Mouse (Mus musculus) regulatory T cell (primary cell): ENCODE measurements at regions not wholly inside any gene's neighbourhood (a gene's known extent, or its start where the extent isn't known, plus 50 kb on each side); places are given as distances from the start of the nearest gene placed in this dataset.
"Not testable (repeated sequence)": the region's sequence is repeated elsewhere in the genome, so short reads cannot be mapped to it uniquely, and the experiment has no call there.

Experiments used
- in situ Hi-C: fragments of 300-600 bp; cut with MboI, MseI; formaldehyde crosslinking; loops from one replicate; pipeline ENCODE4 v1.15.1; 2025; ENCODE audit warnings: high pct_unique_total_duplicates

DNA sequence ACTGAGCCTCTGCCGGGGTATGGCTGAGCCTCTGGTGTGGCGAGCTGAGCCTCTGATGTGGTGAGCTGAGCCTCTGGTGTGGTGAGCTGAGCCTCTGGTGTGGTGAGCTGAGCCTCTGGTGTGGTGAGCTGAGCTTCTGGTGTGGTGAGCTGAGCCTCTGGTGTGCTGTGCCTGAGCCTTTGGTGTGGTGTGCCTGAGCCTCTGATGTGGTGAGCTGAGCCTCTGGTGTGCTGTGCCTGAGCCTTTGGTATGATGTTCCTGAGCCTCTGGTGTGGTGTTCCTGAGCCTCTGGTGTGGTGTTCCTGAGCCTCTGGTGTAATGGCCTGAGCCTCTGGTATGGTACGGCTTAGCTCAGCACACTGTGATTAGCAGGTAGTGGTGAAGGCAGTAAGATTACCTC is 346.2 kb upstream of the Cdh4 start:
- in situ Hi-C loops = loop anchor here (10.0 kb wide), 1 partner anchor 1389 kb away; no protein-coding TSS in a partner anchor

DNA sequence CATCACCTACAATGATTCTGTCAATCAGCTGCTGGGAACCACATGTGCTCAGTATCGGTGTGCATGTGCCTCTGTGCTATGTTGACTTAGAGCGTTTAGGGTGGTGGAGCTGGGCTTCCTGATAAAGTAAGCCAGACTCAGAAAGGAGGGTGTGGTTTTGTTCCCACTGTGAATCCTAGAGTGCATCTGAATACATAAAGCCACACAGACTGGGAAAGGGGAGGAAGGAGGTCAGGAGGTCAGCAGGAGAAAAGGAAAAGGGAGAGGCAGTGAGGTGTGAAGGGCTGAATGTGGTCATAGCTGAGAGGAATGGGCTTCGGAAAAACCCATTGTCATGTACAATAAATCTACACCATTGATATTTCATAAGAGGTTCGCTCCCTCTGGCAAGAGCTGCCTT is 345.4 kb upstream of the Cdh4 start:
- in situ Hi-C loops = loop anchor here (10.0 kb wide), 1 partner anchor 1388 kb away; no protein-coding TSS in a partner anchor

DNA sequence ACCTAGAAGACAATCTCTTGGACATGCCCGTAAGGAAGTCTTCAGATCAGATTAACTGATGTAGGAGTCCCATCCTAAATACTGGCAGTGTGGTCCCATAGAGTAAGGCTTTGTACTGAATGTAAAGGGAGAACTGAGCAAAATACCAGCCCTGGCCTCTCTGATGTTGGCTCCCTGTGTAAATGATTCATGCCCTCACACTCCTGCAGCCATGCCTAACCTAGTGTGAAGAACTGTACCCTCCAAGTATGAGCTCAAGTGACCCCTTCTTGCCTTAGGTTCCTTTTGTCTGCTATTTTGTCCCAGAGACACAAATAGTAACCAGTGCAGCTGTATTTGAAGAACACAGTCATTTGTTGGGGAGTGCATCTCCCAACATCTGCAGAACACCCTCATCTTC is 342.4 kb upstream of the Cdh4 start:
- in situ Hi-C loops = loop anchor here (10.0 kb wide), 1 partner anchor 1385 kb away; no protein-coding TSS in a partner anchor

DNA sequence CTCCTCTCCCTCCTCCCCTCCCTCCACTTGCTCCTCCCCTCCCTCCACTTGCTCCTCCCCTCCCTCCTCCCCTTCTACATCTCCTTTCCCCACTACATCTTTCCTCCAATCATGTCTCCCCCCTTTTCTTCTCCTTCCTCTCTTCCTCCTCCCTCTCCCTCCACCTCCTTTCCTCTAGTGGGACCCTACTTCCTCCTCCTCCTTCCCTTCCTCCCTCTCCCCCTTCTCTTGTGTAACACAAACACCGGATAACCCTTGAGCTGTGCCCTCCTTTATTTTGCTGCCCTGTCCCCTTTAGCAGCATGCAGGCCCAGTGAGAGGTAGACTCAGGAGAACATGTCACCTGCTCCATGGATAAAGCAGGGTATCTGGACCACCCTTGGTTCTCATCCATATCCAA is 339.1 kb upstream of the Cdh4 start:
- in situ Hi-C loops = no loop called here

DNA sequence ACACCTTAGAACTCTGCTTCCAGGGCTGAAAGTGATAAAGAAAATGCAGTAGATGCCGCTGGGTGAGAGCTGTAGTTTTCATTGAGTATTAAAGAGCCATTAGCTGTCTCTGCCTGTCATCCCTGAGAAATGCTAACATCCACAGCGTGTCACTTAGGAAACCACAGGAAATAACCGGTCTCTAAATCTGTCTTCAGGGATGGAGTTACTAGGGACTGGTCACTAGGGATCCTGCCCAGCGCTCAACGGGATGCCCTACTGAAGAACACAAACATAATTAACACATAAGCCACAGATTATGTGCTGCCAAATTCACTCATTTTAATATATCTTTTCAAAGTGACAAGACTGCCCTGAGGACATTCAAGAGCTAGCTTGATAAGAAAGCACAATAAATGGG is 329.3 kb upstream of the Cdh4 start:
- in situ Hi-C loops = no loop called here

DNA sequence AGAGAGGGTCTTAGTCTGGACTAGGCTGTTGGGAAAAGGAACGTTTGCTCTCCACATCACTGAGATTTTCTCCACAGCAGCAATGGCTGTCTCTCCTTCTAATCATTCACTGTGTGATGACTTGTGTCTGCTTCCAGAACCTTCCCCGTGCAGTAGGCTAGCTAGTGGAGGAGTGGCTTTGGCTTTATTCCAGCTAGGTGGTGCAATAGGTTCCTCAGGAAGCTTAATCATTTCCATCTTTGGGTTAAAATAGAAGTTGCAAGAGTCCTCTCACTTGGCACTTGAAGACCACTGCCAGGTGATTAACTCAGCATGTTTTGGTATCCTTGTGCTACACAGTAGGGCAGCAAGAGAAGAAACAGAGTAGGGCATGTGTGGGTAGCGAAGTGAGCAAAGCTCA is 314.2 kb upstream of the Cdh4 start:
- in situ Hi-C loops = no loop called here

DNA sequence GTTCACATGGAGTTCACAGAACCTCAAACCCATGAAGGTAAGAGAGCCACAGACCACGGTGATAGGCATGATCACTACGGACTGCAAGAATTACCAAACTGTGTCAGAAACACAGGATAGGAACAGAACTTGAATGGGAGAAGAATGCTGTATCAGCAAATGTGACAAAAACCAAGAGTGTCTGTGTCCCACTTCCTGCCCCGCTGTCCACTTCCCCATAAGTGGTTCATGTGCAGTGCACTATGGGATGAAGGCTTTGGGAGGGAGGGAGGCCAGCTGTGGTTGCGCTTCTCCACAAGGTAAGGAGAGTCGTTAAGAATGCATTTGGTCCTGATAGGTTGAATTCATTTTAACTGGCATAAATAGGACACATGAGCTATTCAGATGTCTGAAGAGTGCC is 313.8 kb upstream of the Cdh4 start:
- in situ Hi-C loops = no loop called here

DNA sequence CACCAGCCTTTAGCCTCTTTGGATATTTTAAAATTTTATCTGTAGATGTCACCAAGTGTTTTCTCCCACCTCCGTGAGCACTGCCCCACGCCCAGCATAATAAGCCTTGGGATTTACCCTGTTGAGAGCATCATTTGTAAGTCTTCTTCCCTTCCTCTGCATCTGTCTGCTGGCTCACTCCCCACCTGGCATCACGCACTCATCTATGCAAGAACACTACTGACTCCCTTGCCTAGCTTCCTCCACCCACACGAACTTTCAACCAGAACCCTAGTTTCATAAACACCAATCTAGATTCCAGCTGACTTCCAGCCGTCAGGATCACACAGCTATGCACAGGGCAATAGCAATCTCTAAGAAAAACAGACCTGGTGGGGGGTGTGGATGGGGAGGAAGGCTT is 311.2 kb upstream of the Cdh4 start:
- in situ Hi-C loops = no loop called here

DNA sequence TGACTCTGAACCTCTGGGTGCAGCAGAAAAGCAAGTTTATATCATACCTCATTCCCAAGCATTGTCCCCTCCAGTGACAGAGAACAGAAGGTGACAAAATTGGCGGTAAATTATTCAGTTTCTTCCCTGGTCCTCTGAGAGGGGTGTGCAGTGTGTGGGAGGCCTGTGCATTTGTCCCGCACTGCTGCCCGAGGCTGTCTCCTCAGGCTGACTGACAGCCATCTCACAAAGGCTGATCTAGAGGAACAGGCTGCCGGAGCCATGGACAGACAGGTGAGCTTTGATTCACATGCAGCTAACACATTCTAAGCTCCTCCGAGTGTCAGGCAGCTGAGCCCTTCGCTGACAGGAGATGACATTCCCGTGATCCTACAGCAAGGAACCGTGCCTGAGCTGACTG is 299.9 kb upstream of the Cdh4 start:
- in situ Hi-C loops = no loop called here

DNA sequence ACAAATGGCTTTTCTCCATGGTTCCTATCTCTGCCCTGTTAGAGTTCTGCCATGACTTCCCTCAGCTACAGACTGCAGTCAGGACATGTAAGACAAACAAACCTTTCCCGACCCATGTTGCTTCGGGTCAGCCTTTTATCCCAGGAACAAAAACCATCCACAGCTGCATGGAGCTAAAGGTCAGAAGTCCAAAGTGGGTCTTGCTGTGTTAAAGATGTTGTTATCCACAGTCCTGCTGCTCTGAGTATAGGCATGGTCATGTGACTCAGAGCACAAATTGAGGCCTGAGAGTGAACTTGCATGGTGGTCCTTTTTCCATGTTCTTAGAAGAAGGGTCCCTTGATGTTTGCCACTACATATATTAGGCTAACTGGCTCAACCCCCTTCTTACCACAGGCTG is 296.5 kb upstream of the Cdh4 start:
- in situ Hi-C loops = no loop called here

DNA sequence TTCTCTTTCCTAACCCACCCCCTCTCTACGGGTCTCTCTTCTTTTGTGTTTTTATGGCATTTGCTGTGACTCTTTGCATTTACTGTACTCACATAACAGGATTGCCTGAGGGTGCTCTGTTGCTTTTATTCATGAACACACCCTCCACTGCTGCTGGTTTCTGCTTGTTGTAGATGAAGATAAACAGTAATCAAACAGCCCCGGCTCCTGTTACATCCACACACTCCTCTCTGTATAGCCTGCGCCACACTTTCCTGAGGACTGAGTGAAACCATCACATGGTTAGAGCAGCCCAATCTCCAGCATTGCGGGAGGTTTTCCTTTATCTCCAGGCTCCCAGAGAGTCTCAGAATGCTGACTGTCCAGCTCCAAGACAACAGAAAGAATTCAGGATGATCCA is 296.0 kb upstream of the Cdh4 start:
- in situ Hi-C loops = no loop called here

DNA sequence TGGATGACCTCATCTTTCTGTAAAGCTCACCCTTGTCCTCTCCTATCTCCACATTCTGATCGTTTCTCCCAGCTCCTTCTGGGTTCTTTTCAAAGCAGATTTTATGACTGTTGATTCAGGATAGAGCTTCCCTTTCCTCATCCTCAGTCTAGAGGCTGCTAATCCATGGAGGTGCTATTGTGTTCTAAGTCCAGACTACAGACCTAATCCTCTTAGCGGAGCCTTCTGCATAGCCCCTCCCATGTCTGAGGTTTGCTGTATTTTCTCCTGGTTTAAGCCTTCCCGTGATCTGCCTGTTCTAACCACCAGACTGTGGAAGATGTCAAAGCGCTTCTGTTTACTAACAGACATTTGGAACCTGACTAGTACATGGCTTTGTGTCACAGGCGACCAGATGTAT is 294.0 kb upstream of the Cdh4 start:
- in situ Hi-C loops = no loop called here

DNA sequence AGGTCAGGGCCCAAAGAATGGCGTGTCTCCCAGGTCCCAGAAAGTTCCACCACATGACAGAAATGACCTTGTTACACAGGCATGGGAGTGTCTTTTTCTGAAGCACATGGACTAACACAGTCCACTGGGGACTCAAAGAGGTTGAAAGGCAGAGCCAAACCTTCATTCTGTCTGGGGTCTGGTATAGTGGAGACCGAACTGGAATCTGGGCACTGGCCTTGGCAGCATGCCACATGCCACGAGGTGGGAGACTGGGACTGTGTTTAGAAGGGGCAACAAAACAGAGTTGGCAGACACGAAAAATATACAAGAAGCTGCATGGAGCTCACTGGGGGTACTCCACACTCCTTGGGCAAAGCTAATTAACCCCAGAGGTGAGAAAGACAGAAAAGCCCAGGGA is 293.6 kb upstream of the Cdh4 start:
- in situ Hi-C loops = no loop called here

DNA sequence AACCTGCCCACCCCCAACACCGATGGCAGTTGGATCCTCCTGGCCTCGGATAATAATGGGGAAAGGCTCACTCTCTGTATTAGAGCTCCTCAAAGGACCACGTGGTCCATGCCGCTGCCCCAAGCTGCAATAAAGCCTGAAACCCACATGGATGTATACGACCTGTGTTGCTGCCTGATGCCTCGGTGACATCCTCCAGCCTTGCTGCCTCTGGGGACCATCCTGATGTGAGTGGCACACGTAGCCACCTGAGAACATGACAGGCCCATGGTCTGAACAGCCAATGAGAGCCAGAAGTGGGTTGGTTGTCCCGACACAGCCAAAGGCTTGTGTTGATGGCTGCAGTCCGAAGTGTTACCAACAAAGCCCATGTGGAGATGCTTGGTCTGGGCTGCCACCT is 283.4 kb upstream of the Cdh4 start:
- in situ Hi-C loops = no loop called here

DNA sequence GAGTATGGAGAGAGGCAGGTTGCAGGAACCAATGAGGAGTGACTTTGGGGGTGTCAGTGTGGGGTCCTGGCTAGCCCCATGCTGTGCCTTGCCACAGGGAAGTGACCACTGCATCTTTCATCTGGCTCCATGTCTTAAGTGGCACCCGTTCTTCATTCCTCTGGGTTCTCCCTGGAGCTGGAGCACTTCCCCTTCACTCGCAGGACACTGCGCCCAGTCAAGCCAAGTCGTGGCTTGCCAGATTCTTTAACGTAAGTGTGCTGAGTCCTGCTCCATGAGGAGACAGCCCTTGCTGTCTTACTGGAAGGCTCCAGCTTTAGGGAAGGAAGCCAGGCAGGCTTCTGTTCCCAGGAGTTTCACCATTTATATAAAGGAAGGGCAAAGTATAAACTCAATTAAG is 279.1 kb upstream of the Cdh4 start:
- in situ Hi-C loops = no loop called here

DNA sequence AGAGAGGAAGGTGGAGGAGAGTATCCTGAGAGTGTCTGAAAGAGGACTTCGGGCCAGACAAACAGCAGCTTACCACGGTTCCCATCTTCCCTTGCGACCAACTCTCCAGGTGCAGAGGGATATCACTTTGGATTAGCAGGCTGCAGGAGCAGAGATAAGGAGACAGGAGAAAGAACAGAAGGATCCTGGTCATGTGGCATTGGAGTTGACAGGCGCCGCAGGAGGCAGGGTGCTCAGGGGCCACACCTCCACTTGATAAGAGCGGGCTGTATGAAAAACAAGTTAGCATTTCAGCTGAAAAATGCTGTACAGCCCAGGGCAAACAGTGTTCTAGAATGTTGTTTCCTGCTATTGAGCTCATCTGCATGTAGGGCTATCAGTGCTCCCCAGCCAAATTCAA is 272.1 kb upstream of the Cdh4 start:
- in situ Hi-C loops = no loop called here

DNA sequence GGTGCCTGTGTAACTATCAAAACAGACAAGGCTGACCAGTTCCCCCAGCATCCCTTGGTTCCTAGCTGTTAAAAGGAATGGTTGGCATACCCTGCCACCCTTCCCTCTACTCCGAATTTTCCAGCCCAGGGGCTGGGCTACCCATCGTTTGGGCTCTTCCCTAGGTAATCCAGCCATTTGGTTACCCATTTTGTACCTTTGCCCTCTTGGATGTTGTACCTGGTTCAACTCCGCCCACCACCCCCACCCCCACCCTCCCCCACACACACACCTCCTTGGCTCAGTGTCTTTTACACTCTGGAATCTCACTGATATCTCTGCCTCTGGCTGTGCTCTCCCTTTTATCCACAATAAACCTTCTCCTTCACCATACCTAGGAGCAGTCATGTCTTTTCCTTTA is 271.6 kb upstream of the Cdh4 start:
- in situ Hi-C loops = no loop called here

DNA sequence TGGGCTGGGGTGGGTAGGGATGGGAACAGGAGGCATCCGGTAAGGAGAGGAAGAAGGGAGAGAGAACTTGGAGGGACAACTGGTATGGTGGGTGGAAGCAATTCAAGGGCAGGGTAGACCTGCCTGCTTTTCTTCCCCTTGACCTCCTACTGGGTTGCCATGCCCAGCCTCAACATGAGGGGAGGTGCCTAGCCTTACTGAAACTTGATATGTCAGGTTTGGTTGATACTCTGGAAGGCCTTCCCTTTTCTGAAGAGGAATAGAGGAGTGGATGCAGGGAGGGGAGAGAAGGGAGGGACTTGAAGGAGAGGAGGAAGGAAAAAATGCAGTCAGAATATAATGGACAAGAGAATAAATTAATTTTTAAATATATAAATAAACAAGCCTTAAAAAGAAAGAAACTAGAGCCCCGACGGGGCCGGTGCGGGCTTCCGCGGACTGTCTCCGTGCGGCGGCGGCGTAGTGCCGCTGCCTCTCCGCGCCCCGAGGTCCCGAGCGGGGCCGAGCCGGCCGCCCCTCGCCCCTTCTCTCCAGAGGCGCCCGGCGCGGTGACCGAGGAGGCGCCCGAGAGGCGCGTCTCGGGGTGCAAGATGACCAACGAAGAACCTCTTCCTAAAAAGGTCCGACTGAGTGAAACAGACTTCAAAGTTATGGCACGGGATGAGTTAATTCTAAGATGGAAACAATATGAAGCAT is 265.2 kb upstream of the Cdh4 start:
- in situ Hi-C loops = not testable (repeated sequence)

DNA sequence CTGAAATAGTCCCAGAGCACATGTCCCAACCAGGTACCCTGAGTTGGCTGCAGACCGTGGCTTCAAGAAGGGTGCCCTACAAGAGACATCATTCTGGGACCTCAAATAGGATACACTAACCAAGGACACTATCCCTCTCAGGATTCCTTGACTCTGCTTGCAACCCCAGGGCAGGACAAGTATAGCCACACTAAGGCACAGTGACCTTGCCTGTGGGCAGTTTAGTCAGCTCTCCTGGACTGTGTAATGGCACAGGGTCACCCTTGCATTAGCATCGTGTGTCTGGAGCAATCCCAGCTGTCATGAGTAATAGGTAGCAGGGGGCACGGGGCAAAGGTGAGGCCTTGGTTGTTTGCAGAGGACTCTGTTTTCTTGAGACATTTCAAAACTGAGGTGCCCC is 260.9 kb upstream of the Cdh4 start:
- in situ Hi-C loops = no loop called here

DNA sequence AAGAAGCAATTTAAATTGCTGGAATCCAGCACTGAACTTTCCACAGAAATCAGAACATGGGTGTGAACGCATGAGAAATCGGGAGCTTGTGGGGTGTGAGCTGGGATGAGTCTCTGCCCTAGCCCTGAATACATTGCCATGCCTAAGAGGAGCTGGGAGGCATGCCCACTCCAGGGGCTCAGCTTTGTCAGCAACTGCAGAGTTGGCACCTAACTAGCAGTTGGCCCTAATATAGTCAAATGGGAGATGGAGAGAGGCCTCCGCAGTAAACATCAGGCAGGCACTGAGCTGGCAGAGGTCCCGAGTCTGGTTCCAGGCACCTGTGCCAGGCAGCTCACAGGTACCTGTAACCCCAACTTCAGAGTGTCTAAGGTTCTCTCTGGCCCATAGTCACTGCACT is 260.1 kb upstream of the Cdh4 start:
- in situ Hi-C loops = no loop called here

DNA sequence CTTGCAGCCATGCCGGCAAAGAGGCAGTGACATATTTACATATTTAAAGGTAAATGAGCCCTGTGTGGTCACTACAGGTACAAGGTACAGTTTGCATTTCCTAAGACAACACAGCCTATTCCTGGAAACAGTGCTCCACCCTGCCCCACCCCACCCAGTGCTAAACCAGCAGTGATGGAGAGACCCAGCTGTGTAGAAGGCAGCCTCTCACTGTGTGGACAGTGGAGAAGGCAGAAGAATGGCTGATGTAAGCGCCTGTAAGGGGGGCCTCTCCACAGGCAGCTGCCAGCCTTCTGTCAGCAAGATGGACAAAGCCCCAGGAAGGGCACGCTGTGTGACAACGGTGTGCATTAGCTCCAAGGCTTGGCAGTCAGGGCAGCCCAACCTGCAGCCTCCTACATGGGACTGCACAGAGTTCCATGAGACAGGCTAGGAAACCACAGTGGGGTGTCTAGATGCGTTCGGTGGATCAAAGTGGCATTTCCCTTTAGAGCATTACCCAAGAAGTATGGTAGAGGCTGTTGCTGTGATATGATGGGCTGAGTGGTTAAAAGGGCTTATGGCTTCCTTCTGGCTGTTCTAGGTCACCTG is 249.2 kb upstream of the Cdh4 start:
- in situ Hi-C loops = no loop called here

DNA sequence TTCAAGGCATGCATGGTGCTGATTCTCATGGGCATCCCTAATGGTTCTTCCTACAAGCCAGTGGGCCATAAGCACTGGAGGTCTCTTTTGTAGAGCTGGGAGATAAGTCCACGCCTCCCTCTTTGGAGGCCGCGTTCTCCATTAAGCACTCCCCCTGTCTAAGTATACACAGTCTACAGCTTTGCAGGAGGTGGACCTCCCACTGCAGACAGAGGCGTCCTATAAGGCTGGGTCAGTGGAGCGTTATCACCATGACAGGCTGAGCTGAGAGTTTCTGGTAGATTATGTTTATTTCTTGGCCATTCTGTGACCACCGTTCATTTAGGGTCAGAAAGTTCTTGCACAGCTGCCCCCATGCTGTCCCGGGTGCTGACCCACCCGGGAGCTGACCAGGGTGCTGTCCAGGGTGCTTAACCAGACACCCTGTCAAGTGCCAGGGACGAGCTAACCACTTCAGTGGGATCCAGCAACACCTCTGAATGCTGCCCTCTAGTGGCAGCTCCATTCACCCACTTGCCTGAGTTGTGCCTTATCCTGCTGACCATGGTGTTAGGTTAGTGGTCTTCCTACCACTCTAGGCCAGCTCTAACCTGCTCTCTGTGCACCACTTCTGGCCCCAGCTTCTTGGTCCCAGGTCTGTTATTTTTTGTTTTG is 248.6 kb upstream of the Cdh4 start:
- in situ Hi-C loops = no loop called here

DNA sequence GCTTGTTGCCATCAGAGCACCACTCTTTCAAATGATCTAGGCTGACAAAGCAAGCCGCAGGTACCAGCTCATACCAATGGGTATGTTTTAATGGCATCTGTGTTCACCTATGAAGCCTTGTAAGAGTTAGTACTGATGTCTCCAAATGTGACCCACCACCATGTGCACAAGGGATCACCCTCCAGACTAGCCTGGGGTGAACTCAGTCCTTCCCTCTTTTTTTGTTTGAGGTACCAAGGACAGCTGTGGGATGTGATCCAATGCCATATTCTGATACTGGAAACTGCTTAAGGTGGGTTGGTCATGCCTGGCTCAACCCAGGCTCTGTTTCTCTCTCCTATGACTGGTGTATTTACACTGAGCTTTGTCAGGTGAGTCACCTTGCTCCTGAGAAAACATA is 244.8 kb upstream of the Cdh4 start:
- in situ Hi-C loops = no loop called here
